Mouse (Mus musculus): Measurements from ENCODE around the gene Wbp1. TPM values are rescaled to one million over a fixed set of nuclear protein-coding genes. Genes with fewer than 3 reads are reported as not detected.

The Wbp1 gene
- polyA plus RNA-seq, 3 experiments from 2014 or later = 25.1 to 28.9 (median 28.3) TPM

- no peak for ATAC-seq
Measured at GRCm38 (mm10) chr6:83138056-83138455, 16.7 kb upstream of the Wbp1 start.

- ATAC-seq = no peak
Measured at GRCm38 (mm10) chr6:83137576-83137950, 16.2 kb upstream of the Wbp1 start.

- no peak for ATAC-seq
Measured at GRCm38 (mm10) chr6:83136881-83137575, 15.7 kb upstream of the Wbp1 start.

- ATAC-seq = no peak
Measured at GRCm38 (mm10) chr6:83136291-83136880, 15.0 kb upstream of the Wbp1 start.

DNA sequence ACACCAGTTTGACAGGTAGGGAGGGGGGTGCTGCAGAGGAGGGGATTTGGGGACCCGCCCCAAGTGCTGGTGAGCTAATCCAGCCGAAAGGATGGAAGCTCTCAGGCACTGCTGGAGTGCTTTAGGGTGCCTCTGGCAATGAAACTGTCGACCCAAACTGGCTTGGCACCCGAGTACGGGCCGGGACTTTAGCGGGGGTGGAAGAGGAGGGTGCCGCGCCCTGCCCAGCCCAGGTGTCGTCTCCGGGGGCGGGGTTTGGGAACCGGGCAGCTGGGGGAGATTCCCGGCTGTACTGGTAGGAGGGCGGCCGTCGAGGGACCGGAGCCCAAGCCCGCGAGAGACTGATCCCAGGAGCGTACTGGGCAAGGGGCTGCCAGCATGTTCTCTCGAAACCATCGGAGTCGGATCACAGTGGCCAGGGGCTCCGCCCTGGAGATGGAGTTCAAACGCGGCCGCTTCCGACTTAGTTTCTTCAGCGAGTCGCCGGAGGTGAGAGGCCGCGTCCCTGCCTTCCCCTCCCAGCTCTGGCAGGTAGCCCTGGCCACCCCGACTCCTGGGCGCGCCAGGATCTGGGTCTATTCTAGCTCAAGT lies 14.3 kb upstream of the Wbp1 start:
- ATAC-seq = peak; percentile 28

- no peak for ATAC-seq
Measured at GRCm38 (mm10) chr6:83134951-83135513, 13.7 kb upstream of the Wbp1 start, which contains the start of gene Rtkn. TSS of gene Rtkn (plus strand) at chr6:83135463.

DNA sequence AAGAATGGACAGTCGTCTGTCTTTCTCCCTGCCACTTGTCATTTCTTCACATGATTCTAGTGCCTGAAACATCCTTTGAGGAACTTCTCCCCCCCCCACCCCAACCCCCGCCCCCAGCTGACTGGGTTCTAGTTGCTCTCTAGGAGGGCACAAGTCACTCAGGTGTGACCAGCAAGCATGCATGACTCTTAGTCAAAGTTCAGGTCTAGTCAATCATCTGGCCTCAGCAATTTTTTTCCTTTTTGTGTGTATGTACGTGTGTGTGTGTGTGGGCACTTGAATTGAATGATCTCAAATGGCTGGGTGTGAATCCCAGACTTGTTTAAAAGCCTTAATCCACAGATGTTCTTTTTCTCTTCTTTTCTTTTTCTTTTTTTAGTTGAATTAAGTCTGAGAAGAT lies 12.9 kb upstream of the Wbp1 start:
- no peak for ATAC-seq

DNA sequence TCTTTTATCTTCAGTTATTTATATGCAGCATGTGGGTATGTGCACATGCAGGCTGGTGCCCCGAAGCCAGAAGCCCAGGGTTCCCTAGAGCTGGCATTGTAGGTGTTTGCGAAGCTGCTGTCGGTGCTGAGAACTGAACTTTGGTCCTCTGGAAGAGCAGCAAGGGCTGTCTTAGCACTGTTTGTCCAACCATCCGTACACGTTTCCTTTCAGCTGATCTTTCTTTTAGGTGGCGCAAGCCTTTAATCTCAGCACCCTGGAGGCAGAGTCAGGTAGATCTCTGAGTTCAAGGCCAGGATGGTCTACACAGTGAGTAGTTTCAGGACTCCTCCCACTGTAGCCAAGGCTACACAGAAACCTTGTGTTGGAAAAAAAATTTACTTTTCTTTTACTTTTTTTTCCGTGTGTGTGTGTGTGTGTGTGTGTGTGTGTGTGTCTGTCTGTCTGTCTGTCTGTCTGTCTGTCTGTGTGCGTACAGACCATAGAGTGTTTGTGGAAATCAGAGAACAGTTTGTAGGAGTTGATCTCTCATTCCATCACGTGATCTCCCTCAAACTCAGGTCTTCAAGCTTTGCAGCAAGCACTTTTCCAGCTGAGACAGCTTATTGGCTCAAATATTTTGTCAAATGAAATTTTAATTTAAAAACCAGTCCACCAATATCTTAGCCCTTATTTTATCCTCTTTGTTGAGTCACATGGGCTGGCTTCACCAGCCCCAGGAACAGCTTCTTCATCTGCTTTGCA lies 11.0 kb upstream of the Wbp1 start:
- no peak for ATAC-seq

- no peak for ATAC-seq
Measured at GRCm38 (mm10) chr6:83131469-83132034, 10.2 kb upstream of the Wbp1 start.

DNA sequence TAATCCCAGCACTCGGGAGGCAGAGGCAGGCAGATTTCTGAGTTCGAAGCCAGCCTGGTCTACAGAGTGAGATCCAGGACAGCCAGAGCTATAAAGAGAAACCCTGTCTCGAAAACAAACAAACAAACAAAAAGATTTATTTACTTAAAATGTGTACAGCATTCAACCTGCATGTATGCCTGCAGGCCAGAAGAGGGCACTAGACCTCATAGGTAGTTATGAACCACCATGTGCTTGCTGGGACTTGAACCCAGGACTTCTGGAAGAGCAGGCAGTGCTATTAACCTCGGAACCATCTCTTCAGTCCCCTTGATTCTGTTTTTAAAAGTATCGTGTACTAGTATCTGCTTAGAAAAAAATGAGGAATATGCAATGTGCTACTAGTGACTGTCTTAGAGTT lies 6.1 kb upstream of the Wbp1 start:
- no peak for ATAC-seq

GRCm38 (mm10) chr6:83125331-83125730 lies 4.0 kb upstream of the Wbp1 start, which contains the start of gene Ino80b:
TSS of gene Ino80b (minus strand) at chr6:83125431.
- no peak for ATAC-seq

DNA sequence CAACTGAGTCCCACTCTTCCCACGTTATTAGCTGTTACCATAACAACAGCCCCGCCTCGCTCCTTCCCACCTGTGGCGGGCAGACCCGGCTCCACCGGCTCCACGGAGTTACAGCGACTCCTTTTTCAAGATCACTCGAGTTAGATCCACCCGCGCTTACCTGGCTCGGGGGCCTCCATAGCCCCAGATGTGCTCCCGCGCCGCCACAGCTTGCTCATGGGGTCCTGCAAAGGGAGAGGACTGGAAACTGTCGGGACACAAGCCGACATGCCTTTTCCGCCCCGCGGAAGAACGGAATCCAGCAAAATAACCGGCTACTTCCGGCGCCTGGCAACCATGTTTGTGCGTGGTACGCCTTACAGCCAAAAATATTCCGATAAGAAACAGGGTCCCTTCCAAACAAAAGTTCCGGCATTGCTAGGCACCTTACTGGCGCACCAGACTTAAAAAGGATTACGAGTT lies 3.5 kb upstream of the Wbp1 start:
- peak; percentile 47 for ATAC-seq

- no peak for ATAC-seq
Measured at GRCm38 (mm10) chr6:83122961-83123360, 1.6 kb upstream of the Wbp1 start.

GRCm38 (mm10) chr6:83121863-83122710 lies 728 bp upstream of the Wbp1 start:
- ATAC-seq = peak; percentile 5

GRCm38 (mm10) chr6:83119734-83120051 lies 1.7 kb downstream of the Wbp1 start:
- ATAC-seq = no peak

GRCm38 (mm10) chr6:83118825-83119733 lies 2.3 kb downstream of the Wbp1 start:
- no peak for ATAC-seq

DNA sequence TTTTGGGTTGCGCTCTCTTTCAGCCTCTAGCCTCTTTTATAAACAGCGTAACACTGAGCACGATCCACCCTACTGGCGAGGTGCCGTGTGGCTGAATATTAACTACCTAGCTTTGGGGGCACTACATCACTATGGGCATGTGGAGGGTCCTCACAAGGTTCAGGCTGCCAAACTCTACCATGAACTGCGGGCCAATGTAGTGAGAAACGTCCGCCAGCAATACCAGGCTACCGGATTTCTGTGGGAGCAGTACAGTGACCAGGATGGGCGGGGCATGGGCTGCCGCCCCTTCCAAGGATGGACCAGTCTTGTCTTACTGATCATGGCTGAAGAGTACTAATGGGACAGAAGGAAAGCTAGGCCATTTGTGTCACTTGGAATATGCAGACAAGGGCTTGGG lies 3.0 kb downstream of the Wbp1 start:
- no peak for ATAC-seq

- no peak for ATAC-seq
Measured at GRCm38 (mm10) chr6:83117616-83118015, 3.7 kb downstream of the Wbp1 start.

DNA sequence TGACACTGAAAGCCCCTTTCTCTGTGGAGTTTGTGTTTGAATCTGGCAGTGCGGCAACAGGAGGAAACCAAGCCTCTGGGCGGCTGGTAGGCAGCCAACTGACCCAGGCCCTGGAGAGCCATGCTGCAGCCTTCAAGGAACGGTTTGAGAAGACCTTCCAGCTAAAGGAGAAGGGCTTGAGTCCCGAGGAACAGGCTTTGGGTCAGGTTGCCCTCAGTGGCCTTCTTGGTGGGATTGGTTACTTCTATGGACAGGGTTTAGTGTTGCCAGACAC lies 4.3 kb downstream of the Wbp1 start:
- ATAC-seq = no peak

- no peak for ATAC-seq
Measured at GRCm38 (mm10) chr6:83116373-83117164, 4.8 kb downstream of the Wbp1 start.

Data from inflammation-experienced regulatory T-cells, adult 6 months (primary cell).